Mouse (Mus musculus) forebrain, embryonic 15.5 days (tissue): ENCODE measurements around the gene Gm9125. TPM values are rescaled to one million over a fixed set of nuclear protein-coding genes. Genes with fewer than 3 reads are reported as not detected.
"Not testable (repeated sequence)": the region's sequence is repeated elsewhere in the genome, so short reads cannot be mapped to it uniquely, and the experiment has no call there.

Experiments
- ATAC-seq: fragments of 200-750 bp; cut with Nextera tagmentation; replicated peaks from 2 replicates; pipeline ENCODE4 v1.8.0; 2017; ENCODE audit warnings: mild to moderate bottlenecking, moderate TSS enrichment, moderate library complexity
- H3K27ac ChIP-seq: fragments of 300-500 bp; sonication (generic); replicated peaks from 2 replicates; pipeline ENCODE4 v1.5.1; 2015; ENCODE audit warnings: mild to moderate bottlenecking, inconsistent platforms
- H3K27me3 ChIP-seq: fragments of 300-500 bp; sonication (generic); 2 replicates; pipeline ENCODE4 v1.6.1; 2015; ENCODE audit warnings: inconsistent platforms
- H3K36me3 ChIP-seq: fragments of 300-500 bp; sonication (generic); 2 replicates; pipeline ENCODE4 v1.6.1; 2015; ENCODE audit warnings: mild to moderate bottlenecking, inconsistent platforms
- H3K4me1 ChIP-seq: fragments of 300-500 bp; sonication (generic); 2 replicates; pipeline ENCODE4 v1.6.1; 2015; ENCODE audit warnings: inconsistent platforms
- H3K4me2 ChIP-seq: fragments of 300-500 bp; sonication (generic); replicated peaks from 2 replicates; pipeline ENCODE4 v1.6.1; 2015; ENCODE audit warnings: mild to moderate bottlenecking, inconsistent platforms
- H3K4me3 ChIP-seq: fragments of 300-500 bp; sonication (generic); 2 replicates; pipeline ENCODE4 v1.5.1; 2015; ENCODE audit warnings: mild to moderate bottlenecking, inconsistent platforms
- H3K9ac ChIP-seq: fragments of 300-500 bp; sonication (generic); replicated peaks from 2 replicates; pipeline ENCODE4 v1.6.1; 2015; ENCODE audit warnings: mild to moderate bottlenecking, inconsistent platforms
- H3K9me3 ChIP-seq: fragments of 300-500 bp; sonication (generic); 2 replicates; pipeline ENCODE4 v1.6.1; 2016; ENCODE audit warnings: inconsistent platforms
- WGBS: fragments of 180-500 bp; shearing (Covaris S2); methylation state at CpG from one replicate; pipeline ENCODE4 v1.1.7; 2015; ENCODE audit warnings: mixed read lengths; 5-methylcytosine and 5-hydroxymethylcytosine counted together
- polyA plus RNA-seq: library from polyadenylated mRNA; unstranded; fragments of >200 nt; fragmentation: Nextera tagmentation; extraction: Ambion mirVana; gene quantifications from 2 replicates; pipeline ENCODE4 v1.2.1, GENCODE M21; 2015

Gene Gm9125
- not detected in 2 replicates for polyA plus RNA-seq

GRCm38 (mm10) chr3:94054785-94055184, at the start of gene Gm9125:
Gene Gm9125 (minus strand): TSS chr3:94054885.
- ATAC-seq, H3K36me3 ChIP-seq, H3K4me3 ChIP-seq, H3K27ac ChIP-seq, H3K4me1 ChIP-seq, H3K9ac ChIP-seq, H3K9me3 ChIP-seq, H3K4me2 ChIP-seq, H3K27me3 ChIP-seq: not testable (repeated sequence)
- WGBS: 85% methylated on average over 2 of the region's 3 CpGs

GRCm38 (mm10) chr3:94072544-94072943, 17.9 kb upstream of the Gm9125 start, which contains the start of gene Gm10697:
Gene Gm10697 (minus strand): TSS chr3:94072644.
- not testable (repeated sequence) for H3K9me3 ChIP-seq, H3K27me3 ChIP-seq
- 77% methylated on average over 2 of the region's 3 CpGs for WGBS

GRCm38 (mm10) chr3:94049566-94050121, 5.0 kb downstream of the Gm9125 start:
- H3K4me3 ChIP-seq, H3K4me2 ChIP-seq, H3K36me3 ChIP-seq, H3K9ac ChIP-seq, H3K27ac ChIP-seq, H3K4me1 ChIP-seq, H3K27me3 ChIP-seq, ATAC-seq, H3K9me3 ChIP-seq: not testable (repeated sequence)
- WGBS: 50% methylated on average over 1 of the region's 5 CpGs

More at GRCm38 (mm10) chr3:94072544-94072943, 17.9 kb upstream of the Gm9125 start, which contains the start of gene Gm10697:
- H3K4me3 ChIP-seq, H3K9ac ChIP-seq, H3K27ac ChIP-seq, H3K36me3 ChIP-seq, H3K4me1 ChIP-seq, ATAC-seq, H3K4me2 ChIP-seq: not testable (repeated sequence)

- not testable (repeated sequence) for ATAC-seq
Observed at GRCm38 (mm10) chr3:94038241-94038640, 16.4 kb downstream of the Gm9125 start.

GRCm38 (mm10) chr3:94034400-94034799, 20.3 kb downstream of the Gm9125 start:
- WGBS: 93% methylated on average over 18 of the region's 18 CpGs
- H3K27ac ChIP-seq, H3K4me3 ChIP-seq, ATAC-seq, H3K27me3 ChIP-seq, H3K9ac ChIP-seq, H3K4me2 ChIP-seq, H3K4me1 ChIP-seq, H3K9me3 ChIP-seq, H3K36me3 ChIP-seq: not testable (repeated sequence)

More at GRCm38 (mm10) chr3:94038241-94038640, 16.4 kb downstream of the Gm9125 start:
- H3K9me3 ChIP-seq, H3K4me3 ChIP-seq, H3K9ac ChIP-seq, H3K4me2 ChIP-seq, H3K27ac ChIP-seq, H3K4me1 ChIP-seq, H3K27me3 ChIP-seq, H3K36me3 ChIP-seq: not testable (repeated sequence)
- WGBS: 95% methylated on average over 1 of the region's 1 CpGs

Other genes with a start within 250 kb of the Gm9125 start
- not detected in 2 replicates for gene Tdpoz3, start 228.9 kb downstream of the Gm9125 start, polyA plus RNA-seq
- not detected in 2 replicates for gene Gm9117, start 111.3 kb downstream of the Gm9125 start, polyA plus RNA-seq
- not detected in 2 replicates for gene Tdpoz5, start 93.6 kb downstream of the Gm9125 start, polyA plus RNA-seq
- gene Gm10697, start 17.8 kb upstream of the Gm9125 start, polyA plus RNA-seq: not detected in 2 replicates
- not detected in 2 replicates for gene Gm10696, start 123.3 kb upstream of the Gm9125 start, polyA plus RNA-seq
- gene Gm5286, start 141.8 kb upstream of the Gm9125 start, polyA plus RNA-seq: not detected in 2 replicates
- gene Gm4778, start 209.2 kb upstream of the Gm9125 start, polyA plus RNA-seq: not detected in 2 replicates